Mouse (Mus musculus) embryonic fibroblast, embryonic 13.5 days (primary cell): ENCODE measurements around the gene Dach1.

Experiments used
- CTCF ChIP-seq: IDR thresholded peaks from 2 replicates; pipeline ENCODE4 v1.5.1; 2011; ENCODE audit warnings: mild to moderate bottlenecking, control low read depth, low read length, moderate library complexity, borderline replicate concordance; ENCODE audit not compliant: insufficient read depth
- POLR2A ChIP-seq: IDR thresholded peaks from 2 replicates; pipeline ENCODE4 v1.6.1; 2011; ENCODE audit warnings: low read depth, mild to moderate bottlenecking, control low read depth, low read length, moderate library complexity

GRCm38 (mm10) chr14:97742785-97743184, 426.8 kb downstream of the Dach1 start:
- TF ChIP-seq CTCF = no peak
- TF ChIP-seq POLR2A = no peak
